Mouse (Mus musculus) heart, postnatal 14 days (tissue): Measurements from ENCODE around the gene Gab3. TPM values are rescaled to one million over a fixed set of nuclear protein-coding genes. Genes with fewer than 3 reads are reported as not detected.
A peak's percentile ranks its signal among the peaks of the same experiment; 100 is the strongest.
"Not testable (repeated sequence)": the region's sequence is repeated elsewhere in the genome, so short reads cannot be mapped to it uniquely, and the experiment has no call there.

Experiments used
- DNase-seq, 2 experiments: peaks; one replicate each; pipeline ENCODE4 v3.0.0; 2021 to 2022
- intact Hi-C: fragments of 180-260 bp; cut with DNase I; formaldehyde crosslinking; loops from one replicate; pipeline ENCODE4 v1.15.1; 2025
- total RNA-seq, 2 experiments: library from RNA; stranded (reverse); gene quantifications; 2 replicates each; pipeline ENCODE4 v1.2.3; 2021

Gab3 gene
- total RNA-seq, 2 experiments from 2014 or later: 2.2 to 2.4 TPM

- DNase-seq: peak; percentile 10 to 13
- intact Hi-C loops: no loop called here
Measured at GRCm38 (mm10) chrX:75044595-75044994, 40.7 kb downstream of the Gab3 start.

- intact Hi-C loops: no loop called here
- DNase-seq: no peak
Measured at GRCm38 (mm10) chrX:75036626-75037025, 48.6 kb downstream of the Gab3 start.

GRCm38 (mm10) chrX:75035162-75035561, 50.1 kb downstream of the Gab3 start:
- no peak for DNase-seq
- intact Hi-C loops: no loop called here

GRCm38 (mm10) chrX:75034054-75034453, 51.2 kb downstream of the Gab3 start:
- DNase-seq, intact Hi-C loops: not testable (repeated sequence)

GRCm38 (mm10) chrX:74983734-74984133, 101.5 kb downstream of the Gab3 start:
- intact Hi-C loops: no loop called here
- no peak for DNase-seq

- intact Hi-C loops: not testable (repeated sequence)
Measured at GRCm38 (mm10) chrX:74962899-74963298, 122.4 kb downstream of the Gab3 start.

GRCm38 (mm10) chrX:74959161-74959560, 126.1 kb downstream of the Gab3 start:
- intact Hi-C loops, DNase-seq: not testable (repeated sequence)

More at GRCm38 (mm10) chrX:74962899-74963298, 122.4 kb downstream of the Gab3 start:
- peak in 1 of 2 experiments; percentile 8 for DNase-seq

Other genes with a start within 250 kb of the Gab3 start
- gene Gm5936, start 248.3 kb downstream of the Gab3 start, total RNA-seq: under 1 TPM in 1 of 2 experiments, not detected in 1; 0.14 TPM
- 10 to 100 TPM; 25.9 to 26.4 TPM for gene Dkc1, start 10.4 kb upstream of the Gab3 start, total RNA-seq
- gene Mpp1, start 45.6 kb upstream of the Gab3 start, total RNA-seq: 10 to 100 TPM; 21.0 to 21.8 TPM
- not detected for gene Smim9, start 78.3 kb upstream of the Gab3 start, total RNA-seq